Mouse (Mus musculus): ENCODE data around the gene Pax7. TPM values are rescaled to one million over a fixed set of nuclear protein-coding genes. Genes with fewer than 3 reads are reported as not detected.
A peak's percentile ranks its signal among the peaks of the same experiment; 100 is the strongest.

The Pax7 gene
- polyA plus RNA-seq, 1 experiment: 0.37 TPM

GRCm38 (mm10) chr4:139789772-139790171, 43.6 kb downstream of the Pax7 start:
- Histone ChIP-seq H3K27me3 (ENCODE audit: control insufficient read depth, insufficient read depth, insufficient read length) (peaks cover 5% of the 10 kb centered on the region), H3K79me2 (ENCODE audit: control insufficient read depth, insufficient read depth) (no peaks in the 10 kb centered on the region), H3K4me2 (ENCODE audit: low read depth) (no peak overlapping the region), H3K36me3 (ENCODE audit: control insufficient read depth, insufficient read depth) (no peaks in the 10 kb centered on the region), H3ac (ENCODE audit: control insufficient read depth, insufficient read length) (no peak overlapping the region), H3K4me3 (no peak overlapping the region)
- TF ChIP-seq POLR2A (IDR thresholded peaks at IDR 0.05; ENCODE audit: insufficient read length, low read depth) (no peak), CEBPB (IDR thresholded peaks at IDR 0.05; ENCODE audit: insufficient read depth, poor library complexity, severe bottlenecking) (no peak), MAX (IDR thresholded peaks at IDR 0.05; ENCODE audit: low read depth) (no peak), REST (IDR thresholded peaks at IDR 0.05; ENCODE audit: insufficient read depth, insufficient read length) (no peak), TCF12 (IDR thresholded peaks at IDR 0.05; ENCODE audit: insufficient read depth, poor library complexity, severe bottlenecking) (no peak), MYOD1 (IDR thresholded peaks at IDR 0.05; ENCODE audit: control insufficient read depth in 1 of 3, insufficient read length in 2 of 3, low read depth in 2 of 3) (no peak), SRF (IDR thresholded peaks at IDR 0.05; ENCODE audit: control insufficient read depth, insufficient read length, low read depth) (no peak), MYOG (IDR thresholded peaks at IDR 0.05; ENCODE audit: control insufficient read depth in 1 of 3, insufficient read depth in 1 of 3, insufficient read length in 2 of 3, low read depth in 2 of 3) (no peak), POLR2AphosphoS2 (IDR thresholded peaks at IDR 0.05; ENCODE audit: insufficient read length, low read depth) (no peak), TCF3 (IDR thresholded peaks at IDR 0.05; ENCODE audit: insufficient read length, low read depth) (no peak), E2F4 (IDR thresholded peaks at IDR 0.05; ENCODE audit: insufficient read depth) (no peak), USF1 (IDR thresholded peaks at IDR 0.05; ENCODE audit: low read depth) (no peak)

- Histone ChIP-seq H3ac (ENCODE audit: control insufficient read depth, insufficient read length) (no peak overlapping the region), H3K79me2 (ENCODE audit: control insufficient read depth, insufficient read depth) (no peaks in the 10 kb centered on the region), H3K4me3 (no peak overlapping the region), H3K4me2 (ENCODE audit: low read depth) (no peak overlapping the region), H3K27me3 (ENCODE audit: control insufficient read depth, insufficient read depth, insufficient read length) (no peaks in the 10 kb centered on the region), H3K36me3 (ENCODE audit: control insufficient read depth, insufficient read depth) (no peaks in the 10 kb centered on the region)
- no peak for TF ChIP-seq POLR2A (IDR thresholded peaks at IDR 0.05; ENCODE audit: insufficient read length, low read depth)
- TF ChIP-seq E2F4 (IDR thresholded peaks at IDR 0.05; ENCODE audit: insufficient read depth): no peak
- TF ChIP-seq MYOG (IDR thresholded peaks at IDR 0.05; ENCODE audit: control insufficient read depth in 1 of 3, insufficient read depth in 1 of 3, insufficient read length in 2 of 3, low read depth in 2 of 3): peak in 2 of 3 experiments; percentile 28 to 72
- TF ChIP-seq MYOD1 (IDR thresholded peaks at IDR 0.05; ENCODE audit: control insufficient read depth in 1 of 3, insufficient read length in 2 of 3, low read depth in 2 of 3): peak in 2 of 3 experiments; percentile 74 to 81
- TF ChIP-seq TCF3 (IDR thresholded peaks at IDR 0.05; ENCODE audit: insufficient read length, low read depth): no peak
These were observed 50.3 kb downstream of the Pax7 start for GRCm38 (mm10) chr4:139782926-139783467.

GRCm38 (mm10) chr4:139771125-139771631, 62.1 kb downstream of the Pax7 start:
- Histone ChIP-seq H3K36me3 (ENCODE audit: control insufficient read depth, insufficient read depth) (no peaks in the 10 kb centered on the region), H3K4me2 (ENCODE audit: low read depth) (peak overlapping the region; percentile 74), H3ac (ENCODE audit: control insufficient read depth, insufficient read length) (no peak overlapping the region), H3K4me3 (no peak overlapping the region), H3K79me2 (ENCODE audit: control insufficient read depth, insufficient read depth) (no peaks in the 10 kb centered on the region), H3K27me3 (ENCODE audit: control insufficient read depth, insufficient read depth, insufficient read length) (no peaks in the 10 kb centered on the region)
- peak; percentile 77 to 99 (median 98) for TF ChIP-seq MYOD1 (IDR thresholded peaks at IDR 0.05; ENCODE audit: control insufficient read depth in 1 of 3, insufficient read length in 2 of 3, low read depth in 2 of 3)
- no peak for TF ChIP-seq SRF (IDR thresholded peaks at IDR 0.05; ENCODE audit: control insufficient read depth, insufficient read length, low read depth)
- TF ChIP-seq TCF12 (IDR thresholded peaks at IDR 0.05; ENCODE audit: insufficient read depth, poor library complexity, severe bottlenecking): peak; percentile 75
- no peak for TF ChIP-seq REST (IDR thresholded peaks at IDR 0.05; ENCODE audit: insufficient read depth, insufficient read length)
- TF ChIP-seq CEBPB (IDR thresholded peaks at IDR 0.05; ENCODE audit: insufficient read depth, poor library complexity, severe bottlenecking): no peak
- no peak for TF ChIP-seq POLR2A (IDR thresholded peaks at IDR 0.05; ENCODE audit: insufficient read length, low read depth)
- no peak for TF ChIP-seq POLR2AphosphoS2 (IDR thresholded peaks at IDR 0.05; ENCODE audit: insufficient read length, low read depth)
- TF ChIP-seq TCF3 (IDR thresholded peaks at IDR 0.05; ENCODE audit: insufficient read length, low read depth): peak; percentile 44
- TF ChIP-seq USF1 (IDR thresholded peaks at IDR 0.05; ENCODE audit: low read depth): no peak
- TF ChIP-seq MYOG (IDR thresholded peaks at IDR 0.05; ENCODE audit: control insufficient read depth in 1 of 3, insufficient read depth in 1 of 3, insufficient read length in 2 of 3, low read depth in 2 of 3): peak in 1 of 3 experiments; percentile 57
- no peak for TF ChIP-seq E2F4 (IDR thresholded peaks at IDR 0.05; ENCODE audit: insufficient read depth)
- TF ChIP-seq MAX (IDR thresholded peaks at IDR 0.05; ENCODE audit: low read depth): no peak

- no peak for TF ChIP-seq USF1 (IDR thresholded peaks at IDR 0.05; ENCODE audit: low read depth)
- no peak for TF ChIP-seq SRF (IDR thresholded peaks at IDR 0.05; ENCODE audit: control insufficient read depth, insufficient read length, low read depth)
- no peak for TF ChIP-seq CEBPB (IDR thresholded peaks at IDR 0.05; ENCODE audit: insufficient read depth, poor library complexity, severe bottlenecking)
- TF ChIP-seq POLR2AphosphoS2 (IDR thresholded peaks at IDR 0.05; ENCODE audit: insufficient read length, low read depth): no peak
- TF ChIP-seq POLR2A (IDR thresholded peaks at IDR 0.05; ENCODE audit: insufficient read length, low read depth): no peak
- no peak for TF ChIP-seq MYOG (IDR thresholded peaks at IDR 0.05; ENCODE audit: control insufficient read depth in 1 of 3, insufficient read depth in 1 of 3, insufficient read length in 2 of 3, low read depth in 2 of 3)
- no peak for TF ChIP-seq E2F4 (IDR thresholded peaks at IDR 0.05; ENCODE audit: insufficient read depth)
- no peak for TF ChIP-seq MYOD1 (IDR thresholded peaks at IDR 0.05; ENCODE audit: control insufficient read depth in 1 of 3, insufficient read length in 2 of 3, low read depth in 2 of 3)
- TF ChIP-seq TCF3 (IDR thresholded peaks at IDR 0.05; ENCODE audit: insufficient read length, low read depth): no peak
- TF ChIP-seq REST (IDR thresholded peaks at IDR 0.05; ENCODE audit: insufficient read depth, insufficient read length): no peak
- Histone ChIP-seq H3K4me3 (no peak overlapping the region), H3K36me3 (ENCODE audit: control insufficient read depth, insufficient read depth) (no peaks in the 10 kb centered on the region), H3K79me2 (ENCODE audit: control insufficient read depth, insufficient read depth) (no peaks in the 10 kb centered on the region), H3ac (ENCODE audit: control insufficient read depth, insufficient read length) (no peak overlapping the region), H3K4me2 (ENCODE audit: low read depth) (no peak overlapping the region), H3K27me3 (ENCODE audit: control insufficient read depth, insufficient read depth, insufficient read length) (no peaks in the 10 kb centered on the region)
These were observed 65.5 kb downstream of the Pax7 start for GRCm38 (mm10) chr4:139767823-139768222.

Data from myocyte (in vitro differentiated cells).